Mouse (Mus musculus): ENCODE results near the gene Coro1c. TPM values are rescaled to one million over a fixed set of nuclear protein-coding genes. Genes with fewer than 3 reads are reported as not detected.

The Coro1c gene
- polyA plus RNA-seq, 1 experiment: 12.9 TPM

GRCm38 (mm10) chr5:113836961-113837360, 71.6 kb downstream of the Coro1c start:
- TF ChIP-seq CTCF (IDR thresholded peaks at IDR 0.05; ENCODE audit: control insufficient read depth, insufficient read depth, insufficient replicate concordance, low read depth, low read length) (no peak), POLR2A (IDR thresholded peaks at IDR 0.05; ENCODE audit: control insufficient read depth, low read depth, low read length) (no peak)
- H3K4me1 ChIP-seq (ENCODE audit: control insufficient read depth, insufficient read depth, low read length): no peaks in the 10 kb centered on the region
- no peak overlapping the region for H3K4me3 ChIP-seq (ENCODE audit: control insufficient read depth, low read depth, low read length)
- H3K36me3 ChIP-seq (ENCODE audit: control insufficient read depth, insufficient read depth, low read length): no peaks in the 10 kb centered on the region
- no peak overlapping the region for H3K27ac ChIP-seq (ENCODE audit: control insufficient read depth, insufficient read depth, low read depth, low read length)
- no peaks in the 10 kb centered on the region for H3K27me3 ChIP-seq (ENCODE audit: control insufficient read depth, insufficient read depth, low read length)

GRCm38 (mm10) chr5:113833316-113833947, 75.1 kb downstream of the Coro1c start:
- TF ChIP-seq CTCF (IDR thresholded peaks at IDR 0.05; ENCODE audit: control insufficient read depth, insufficient read depth, insufficient replicate concordance, low read depth, low read length): no peak
- TF ChIP-seq POLR2A (IDR thresholded peaks at IDR 0.05; ENCODE audit: control insufficient read depth, low read depth, low read length): no peak
- no peak overlapping the region for H3K27ac ChIP-seq (ENCODE audit: control insufficient read depth, insufficient read depth, low read depth, low read length)
- no peaks in the 10 kb centered on the region for H3K36me3 ChIP-seq (ENCODE audit: control insufficient read depth, insufficient read depth, low read length)
- no peaks in the 10 kb centered on the region for H3K27me3 ChIP-seq (ENCODE audit: control insufficient read depth, insufficient read depth, low read length)
- no peak overlapping the region for H3K4me3 ChIP-seq (ENCODE audit: control insufficient read depth, low read depth, low read length)
- no peaks in the 10 kb centered on the region for H3K4me1 ChIP-seq (ENCODE audit: control insufficient read depth, insufficient read depth, low read length)

GRCm38 (mm10) chr5:113832490-113832901, 76.1 kb downstream of the Coro1c start, which contains the start of gene Selplg:
Selplg (minus strand) TSS chr5:113832644.
- no peaks in the 10 kb centered on the region for H3K36me3 ChIP-seq (ENCODE audit: control insufficient read depth, insufficient read depth, low read length)
- H3K27ac ChIP-seq (ENCODE audit: control insufficient read depth, insufficient read depth, low read depth, low read length): no peak within 1 kb of the TSS
- no peak for TF ChIP-seq CTCF (IDR thresholded peaks at IDR 0.05; ENCODE audit: control insufficient read depth, insufficient read depth, insufficient replicate concordance, low read depth, low read length)
- H3K27me3 ChIP-seq (ENCODE audit: control insufficient read depth, insufficient read depth, low read length): no peaks in the 10 kb centered on the region
- H3K4me3 ChIP-seq (ENCODE audit: control insufficient read depth, low read depth, low read length): no peak within 1 kb of the TSS
- no peaks in the 10 kb centered on the region for H3K4me1 ChIP-seq (ENCODE audit: control insufficient read depth, insufficient read depth, low read length)

GRCm38 (mm10) chr5:113831741-113832140, 76.8 kb downstream of the Coro1c start:
- H3K27me3 ChIP-seq (ENCODE audit: control insufficient read depth, insufficient read depth, low read length): no peaks in the 10 kb centered on the region
- TF ChIP-seq POLR2A (IDR thresholded peaks at IDR 0.05; ENCODE audit: control insufficient read depth, low read depth, low read length): no peak
- TF ChIP-seq CTCF (IDR thresholded peaks at IDR 0.05; ENCODE audit: control insufficient read depth, insufficient read depth, insufficient replicate concordance, low read depth, low read length): no peak

GRCm38 (mm10) chr5:113830796-113831195, 77.8 kb downstream of the Coro1c start:
- Histone ChIP-seq H3K27me3 (ENCODE audit: control insufficient read depth, insufficient read depth, low read length) (no peaks in the 10 kb centered on the region), H3K4me1 (ENCODE audit: control insufficient read depth, insufficient read depth, low read length) (no peaks in the 10 kb centered on the region), H3K4me3 (ENCODE audit: control insufficient read depth, low read depth, low read length) (no peak overlapping the region), H3K27ac (ENCODE audit: control insufficient read depth, insufficient read depth, low read depth, low read length) (no peak overlapping the region), H3K36me3 (ENCODE audit: control insufficient read depth, insufficient read depth, low read length) (no peaks in the 10 kb centered on the region)
- TF ChIP-seq POLR2A (IDR thresholded peaks at IDR 0.05; ENCODE audit: control insufficient read depth, low read depth, low read length) (no peak), CTCF (IDR thresholded peaks at IDR 0.05; ENCODE audit: control insufficient read depth, insufficient read depth, insufficient replicate concordance, low read depth, low read length) (no peak)

More at GRCm38 (mm10) chr5:113831741-113832140, 76.8 kb downstream of the Coro1c start:
- Histone ChIP-seq H3K27ac (ENCODE audit: control insufficient read depth, insufficient read depth, low read depth, low read length) (no peak overlapping the region), H3K36me3 (ENCODE audit: control insufficient read depth, insufficient read depth, low read length) (no peaks in the 10 kb centered on the region), H3K4me3 (ENCODE audit: control insufficient read depth, low read depth, low read length) (no peak overlapping the region), H3K4me1 (ENCODE audit: control insufficient read depth, insufficient read depth, low read length) (no peaks in the 10 kb centered on the region)

GRCm38 (mm10) chr5:113830292-113830643, 78.3 kb downstream of the Coro1c start:
- no peak overlapping the region for H3K27ac ChIP-seq (ENCODE audit: control insufficient read depth, insufficient read depth, low read depth, low read length)
- H3K4me3 ChIP-seq (ENCODE audit: control insufficient read depth, low read depth, low read length): no peak overlapping the region
- TF ChIP-seq CTCF (IDR thresholded peaks at IDR 0.05; ENCODE audit: control insufficient read depth, insufficient read depth, insufficient replicate concordance, low read depth, low read length) (no peak), POLR2A (IDR thresholded peaks at IDR 0.05; ENCODE audit: control insufficient read depth, low read depth, low read length) (no peak)
- no peaks in the 10 kb centered on the region for H3K36me3 ChIP-seq (ENCODE audit: control insufficient read depth, insufficient read depth, low read length)
- H3K4me1 ChIP-seq (ENCODE audit: control insufficient read depth, insufficient read depth, low read length): no peaks in the 10 kb centered on the region
- H3K27me3 ChIP-seq (ENCODE audit: control insufficient read depth, insufficient read depth, low read length): no peaks in the 10 kb centered on the region

- TF ChIP-seq POLR2A (IDR thresholded peaks at IDR 0.05; ENCODE audit: control insufficient read depth, low read depth, low read length): no peak
- TF ChIP-seq CTCF (IDR thresholded peaks at IDR 0.05; ENCODE audit: control insufficient read depth, insufficient read depth, insufficient replicate concordance, low read depth, low read length): no peak
- Histone ChIP-seq H3K36me3 (ENCODE audit: control insufficient read depth, insufficient read depth, low read length) (no peaks in the 10 kb centered on the region), H3K4me3 (ENCODE audit: control insufficient read depth, low read depth, low read length) (no peak overlapping the region), H3K4me1 (ENCODE audit: control insufficient read depth, insufficient read depth, low read length) (no peaks in the 10 kb centered on the region), H3K27me3 (ENCODE audit: control insufficient read depth, insufficient read depth, low read length) (no peaks in the 10 kb centered on the region), H3K27ac (ENCODE audit: control insufficient read depth, insufficient read depth, low read depth, low read length) (no peak overlapping the region)
Observed at GRCm38 (mm10) chr5:113829566-113830291, 78.8 kb downstream of the Coro1c start.

Data from testis, adult 2 months (tissue).